Mouse (Mus musculus): ENCODE data around the gene Safb2. TPM values are rescaled to one million over a fixed set of nuclear protein-coding genes. Genes with fewer than 3 reads are reported as not detected.

Gene Safb2
- polyA plus RNA-seq, 1 experiment: 50.2 TPM

- DNase-seq (ENCODE audit: low read depth): no peak
Measured at GRCm38 (mm10) chr17:56515690-56516410, 68.5 kb downstream of the Safb2 start.

GRCm38 (mm10) chr17:56514916-56515315 is 69.5 kb downstream of the Safb2 start:
- no peak for DNase-seq (ENCODE audit: low read depth)

- no peak for DNase-seq (ENCODE audit: low read depth)
Measured at GRCm38 (mm10) chr17:56514330-56514729, 70.1 kb downstream of the Safb2 start.

- no peak for DNase-seq (ENCODE audit: low read depth)
Measured at GRCm38 (mm10) chr17:56512310-56512709, 72.1 kb downstream of the Safb2 start, which contains the start of gene Znrf4. Gene Znrf4, minus strand, starts transcription at chr17:56512431.

DNA sequence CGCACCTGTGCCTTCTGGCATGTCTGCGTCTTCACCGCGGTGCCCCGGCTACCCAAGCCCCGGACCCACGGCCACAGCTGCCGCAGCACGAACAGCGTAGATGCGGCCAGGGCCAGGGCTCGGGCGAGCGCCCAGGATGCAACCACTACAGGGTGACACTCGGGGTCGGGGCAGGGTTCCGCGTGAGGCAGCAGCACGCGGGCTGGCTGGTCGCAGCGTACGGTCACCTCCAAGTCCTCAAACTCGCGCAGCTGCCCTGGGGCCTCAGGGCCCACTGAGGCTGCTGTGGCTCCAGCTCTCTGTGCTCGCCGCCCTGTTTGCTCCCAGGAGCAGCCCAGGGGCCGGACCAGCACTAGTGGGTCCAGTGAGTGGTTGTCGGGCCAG is 72.7 kb downstream of the Safb2 start:
- no peak for DNase-seq (ENCODE audit: low read depth)

DNA sequence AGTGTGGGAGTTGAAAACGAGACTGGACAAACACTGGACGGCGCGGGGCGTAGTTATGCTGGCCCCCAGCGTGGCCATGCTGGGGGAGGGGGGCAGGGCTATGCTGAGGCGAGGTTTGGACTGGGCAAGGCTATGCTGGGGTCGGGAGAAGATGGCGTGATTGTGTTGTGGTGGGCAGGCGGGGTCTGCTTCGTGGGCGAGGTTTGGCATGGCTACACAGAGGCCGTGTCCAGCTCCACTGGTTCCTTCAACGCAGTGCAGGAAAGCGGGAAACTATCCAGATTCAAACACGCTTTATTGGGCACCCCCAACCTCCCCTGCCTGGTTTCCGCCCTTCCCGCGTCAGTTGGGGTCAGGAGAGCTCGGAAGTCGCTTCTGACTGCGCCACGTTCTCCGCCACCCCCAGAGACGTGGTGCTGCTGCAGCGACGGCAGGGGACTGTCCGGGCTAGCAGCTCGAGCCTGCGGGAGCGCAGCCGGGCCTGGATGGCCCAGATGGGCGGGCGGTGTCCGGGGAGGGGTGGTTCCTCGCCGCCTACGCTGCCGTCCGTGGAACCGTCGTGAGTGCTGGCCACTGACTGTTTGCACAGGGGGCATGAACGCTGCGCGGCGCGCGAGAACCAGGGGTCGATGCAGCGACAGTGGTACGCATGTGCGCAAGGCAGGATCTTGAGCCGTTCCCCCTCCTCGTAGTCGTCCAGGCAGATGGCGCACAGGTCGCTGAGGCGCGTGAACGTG is 73.2 kb downstream of the Safb2 start:
- DNase-seq (ENCODE audit: low read depth): no peak

Other genes with a start within 250 kb of the Safb2 start
- gene Ptprs, start 108.1 kb downstream of the Safb2 start, polyA plus RNA-seq (2012; rRNA removed): 101 and 153 TPM in 2 replicates
- 6.7 and 9.8 TPM in 2 replicates for gene Znrf4, start 72.2 kb downstream of the Safb2 start, polyA plus RNA-seq (2012; rRNA removed)
- 8.5 and 8.9 TPM in 2 replicates for gene Gm20219, start 30.2 kb downstream of the Safb2 start, polyA plus RNA-seq (2012; rRNA removed)
- 55.4 and 98.6 TPM in 2 replicates for gene Safb, start 240 bp upstream of the Safb2 start, polyA plus RNA-seq (2012; rRNA removed)
- 338 and 383 TPM in 2 replicates for gene 2410015M20Rik, start 25.2 kb upstream of the Safb2 start, polyA plus RNA-seq (2012; rRNA removed)
- gene Rpl36, start 28.8 kb upstream of the Safb2 start, polyA plus RNA-seq (2012; rRNA removed): 2,140 and 2,535 TPM in 2 replicates
- 70.3 and 78.0 TPM in 2 replicates for gene Lonp1, start 42.3 kb upstream of the Safb2 start, polyA plus RNA-seq (2012; rRNA removed)
- gene Catsperd, start 43.6 kb upstream of the Safb2 start, polyA plus RNA-seq (2012; rRNA removed): 1.2 and 1.8 TPM in 2 replicates
- 63.4 and 68.3 TPM in 2 replicates for gene Ranbp3, start 88.7 kb upstream of the Safb2 start, polyA plus RNA-seq (2012; rRNA removed)
- gene Ndufa11, start 133.2 kb upstream of the Safb2 start, polyA plus RNA-seq (2012; rRNA removed): 512 and 651 TPM in 2 replicates
- 41.8 and 58.2 TPM in 2 replicates for gene Vmac, start 133.4 kb upstream of the Safb2 start, polyA plus RNA-seq (2012; rRNA removed)
- 17.9 and 22.6 TPM in 2 replicates for gene Nrtn, start 172.9 kb upstream of the Safb2 start, polyA plus RNA-seq (2012; rRNA removed)
- gene Dus3l, start 180.2 kb upstream of the Safb2 start, polyA plus RNA-seq (2012; rRNA removed): 48.3 and 52.0 TPM in 2 replicates
- 1.1 and 1.2 TPM in 2 replicates for gene Prr22, start 185.7 kb upstream of the Safb2 start, polyA plus RNA-seq (2012; rRNA removed)
- 11.2 and 13.1 TPM in 2 replicates for gene Rfx2, start 246.4 kb upstream of the Safb2 start, polyA plus RNA-seq (2012; rRNA removed)

Data from gonadal fat pad, adult 2 months (tissue).